Mouse (Mus musculus) heart, adult 18-20 months (tissue): ENCODE data around the gene Trappc3. TPM values are rescaled to one million over a fixed set of nuclear protein-coding genes. Genes with fewer than 3 reads are reported as not detected.

Source experiments
- DNase-seq, 2 experiments: peaks; one replicate each; pipeline ENCODE4 v3.0.0; 2021 to 2022; ENCODE audit warnings: mixed read lengths in 1 of 2
- total RNA-seq, 2 experiments: library from RNA; stranded (reverse); gene quantifications; 2 replicates each; pipeline ENCODE4 v1.2.3; 2021

Trappc3 gene
- total RNA-seq, 2 experiments from 2014 or later = 46.2 to 56.9 TPM

- peak in 1 of 2 experiments; percentile 3 for DNase-seq
Measured at GRCm38 (mm10) chr4:126314393-126314792, 52.3 kb downstream of the Trappc3 start.

- peak; percentile 42 to 58 for DNase-seq
Measured at GRCm38 (mm10) chr4:126315931-126316330, 53.8 kb downstream of the Trappc3 start.

- DNase-seq = no peak
Measured at GRCm38 (mm10) chr4:126316443-126317040, 54.4 kb downstream of the Trappc3 start.

- no peak for DNase-seq
Measured at GRCm38 (mm10) chr4:126319806-126320205, 57.7 kb downstream of the Trappc3 start.

- DNase-seq = peak; percentile 96 to 99
Measured at GRCm38 (mm10) chr4:126321111-126321853, 59.2 kb downstream of the Trappc3 start, which contains the start of gene Adprhl2. TSS of gene Adprhl2 (minus strand) at chr4:126321703.

GRCm38 (mm10) chr4:126321854-126322511 lies 59.9 kb downstream of the Trappc3 start:
- no peak for DNase-seq

- DNase-seq = no peak
Measured at GRCm38 (mm10) chr4:126322646-126323045, 60.5 kb downstream of the Trappc3 start.

- peak in 1 of 2 experiments; percentile 2 for DNase-seq
Measured at GRCm38 (mm10) chr4:126324861-126325260, 62.7 kb downstream of the Trappc3 start.

- peak in 1 of 2 experiments; percentile 8 for DNase-seq
Measured at GRCm38 (mm10) chr4:126325281-126325861, 63.2 kb downstream of the Trappc3 start, which contains the start of gene Tekt2. TSS of gene Tekt2 (minus strand) at chr4:126325688.

Other genes with a start within 250 kb of the Trappc3 start
- under 1 TPM; 0.62 TPM for gene Csf3r, start 237.8 kb upstream of the Trappc3 start, total RNA-seq
- gene Mrps15, start 215.4 kb upstream of the Trappc3 start, total RNA-seq = 10 to 100 TPM; 78.7 to 80.8 TPM
- gene Oscp1, start 203.8 kb upstream of the Trappc3 start, total RNA-seq = 1 to 10 TPM; 2.3 to 2.4 TPM
- gene Lsm10, start 165.7 kb upstream of the Trappc3 start, total RNA-seq = 10 to 100 TPM; 13.3 to 15.3 TPM
- gene Stk40, start 158.4 kb upstream of the Trappc3 start, total RNA-seq = 10 to 100 TPM; 41.4 to 52.6 TPM
- 1 to 10 TPM; 8.8 to 9.5 TPM for gene Eva1b, start 114.6 kb upstream of the Trappc3 start, total RNA-seq
- gene Sh3d21, start 98.8 kb upstream of the Trappc3 start, total RNA-seq = 1 to 10 TPM; 1.3 to 2.4 TPM
- gene Thrap3, start 59.6 kb upstream of the Trappc3 start, total RNA-seq = 100 to 1,000 TPM in 1 of 2 experiments, 10 to 100 TPM in 1; 86.5 to 116 TPM
- 100 to 1,000 TPM; 240 to 249 TPM for gene Map7d1, start 6.0 kb upstream of the Trappc3 start, total RNA-seq
- gene Col8a2, start 24.5 kb downstream of the Trappc3 start, total RNA-seq = under 1 TPM; 0.52 to 0.95 TPM
- 10 to 100 TPM; 10.4 to 12.4 TPM for gene Adprhl2, start 59.4 kb downstream of the Trappc3 start, total RNA-seq
- under 1 TPM; 0.32 to 0.44 TPM for gene Tekt2, start 63.4 kb downstream of the Trappc3 start, total RNA-seq
- gene Ago3, start 167.2 kb downstream of the Trappc3 start, total RNA-seq = 10 to 100 TPM; 12.5 to 14.4 TPM
- 10 to 100 TPM; 10.4 to 12.0 TPM for gene Ago1, start 206.3 kb downstream of the Trappc3 start, total RNA-seq